Mouse (Mus musculus) hindlimb bud, embryonic 11.5 days (tissue): ENCODE data around the gene Ankrd66.
"Not testable (repeated sequence)": the region's sequence is repeated elsewhere in the genome, so short reads cannot be mapped to it uniquely, and the experiment has no call there.

ENCODE experiments used
- DNase-seq: peaks from one replicate; pipeline ENCODE4 v3.0.0-alpha.2; 2012; ENCODE audit warnings: low read depth, low spot score; ENCODE audit errors: extremely low spot score

The Ankrd66 gene

GRCm38 (mm10) chr17:43538767-43539166, 4.7 kb downstream of the Ankrd66 start:
- no peak for DNase-seq

- DNase-seq = not testable (repeated sequence)
Measured at GRCm38 (mm10) chr17:43536841-43537240, 6.6 kb downstream of the Ankrd66 start.

- DNase-seq = no peak
Measured at GRCm38 (mm10) chr17:43534362-43535222, 8.8 kb downstream of the Ankrd66 start.

GRCm38 (mm10) chr17:43531192-43531591, 12.2 kb downstream of the Ankrd66 start:
- DNase-seq = no peak

- no peak for DNase-seq
Measured at GRCm38 (mm10) chr17:43530507-43530906, 12.9 kb downstream of the Ankrd66 start.

- no peak for DNase-seq
Measured at GRCm38 (mm10) chr17:43520166-43520565, 23.3 kb downstream of the Ankrd66 start.

GRCm38 (mm10) chr17:43518644-43519409, 24.6 kb downstream of the Ankrd66 start:
- DNase-seq = peak; percentile 64

- DNase-seq = no peak
Measured at GRCm38 (mm10) chr17:43510782-43511181, 32.7 kb downstream of the Ankrd66 start.

GRCm38 (mm10) chr17:43504594-43504934, 38.9 kb downstream of the Ankrd66 start:
- no peak for DNase-seq

GRCm38 (mm10) chr17:43503861-43504593, 39.4 kb downstream of the Ankrd66 start:
- no peak for DNase-seq

GRCm38 (mm10) chr17:43502592-43502991, 40.8 kb downstream of the Ankrd66 start, which contains the start of gene Mep1a:
Gene Mep1a (minus strand): TSS chr17:43502812.
- DNase-seq = no peak

GRCm38 (mm10) chr17:43501631-43502030, 41.8 kb downstream of the Ankrd66 start:
- DNase-seq = no peak

- DNase-seq = no peak
Measured at GRCm38 (mm10) chr17:43501223-43501622, 42.2 kb downstream of the Ankrd66 start.

- no peak for DNase-seq
Measured at GRCm38 (mm10) chr17:43500513-43500912, 42.9 kb downstream of the Ankrd66 start.

- DNase-seq = no peak
Measured at GRCm38 (mm10) chr17:43497521-43497920, 45.9 kb downstream of the Ankrd66 start.

- no peak for DNase-seq
Measured at GRCm38 (mm10) chr17:43495502-43495901, 47.9 kb downstream of the Ankrd66 start.

GRCm38 (mm10) chr17:43490371-43490770, 53.1 kb downstream of the Ankrd66 start:
- DNase-seq = not testable (repeated sequence)

GRCm38 (mm10) chr17:43488439-43489151, 54.8 kb downstream of the Ankrd66 start:
- no peak for DNase-seq

GRCm38 (mm10) chr17:43485982-43486381, 57.5 kb downstream of the Ankrd66 start:
- DNase-seq = no peak
